In genomic region chr16:15119799-15120198, GRCm38 (mm10) we compare ENCODE assay signal across 11 mouse cellular contexts.
DNase-seq lines count a peak whose midpoint lies in the region; ATAC-seq lines count a peak whose summit lies in the region.
"Had no signal": no experiment of that assay in that cellular context is flagged by ENCODE, and none has a peak within 500 bp of the region (broad histone marks: within the 10 kb centered on the region; RNA-seq: fewer than 3 reads in every experiment).

No protein-coding gene starts in this region.

- DNase-seq in heart, adult 11 months, result peak; percentile 62
- DNase-seq in 3T3-L1 (ENCODE audit: low read depth, low spot score), result peak; percentile 78
- peak; percentile 42 for DNase-seq in adrenal gland, adult 2 months
- DNase-seq in spleen, postnatal 4 days (ENCODE audit: low spot score in 2 of 2), result no peak
- no peak for DNase-seq in spleen, postnatal 14 days (ENCODE audit: low spot score in 2 of 2)
- DNase-seq in gastrocnemius, adult 8-10 months (ENCODE audit: low spot score in 2 of 2), result no peak

- no peak overlapping the region for H3K4me2 ChIP-seq in heart, embryonic 11.5 days
- no peak overlapping the region for H3K4me2 ChIP-seq in kidney, embryonic 15.5 days
- H3K4me2 ChIP-seq: embryonic facial prominence, embryonic 13.5 days; hindbrain, embryonic 15.5 days had no signal

- H3K36me3 ChIP-seq in heart, embryonic 11.5 days (ENCODE audit: control insufficient read depth, insufficient read depth, low read length), result no peaks in the 10 kb centered on the region
- H3K36me3 ChIP-seq in kidney, embryonic 15.5 days, result no peaks in the 10 kb centered on the region
- H3K36me3 ChIP-seq: embryonic facial prominence, embryonic 13.5 days; hindbrain, embryonic 15.5 days had no signal

- H3K4me1 ChIP-seq in heart, embryonic 11.5 days (ENCODE audit: control insufficient read depth, insufficient read depth, low read length), result peaks cover under 1% of the 10 kb centered on the region; the same call in 1 of the 2 replicates
- H3K4me1 ChIP-seq in kidney, embryonic 15.5 days, result peaks cover 12% of the 10 kb centered on the region
- H3K4me1 ChIP-seq: hindbrain, embryonic 15.5 days had no signal

- H3K27ac ChIP-seq in heart, embryonic 11.5 days (ENCODE audit: low read depth, low read length), result no peak overlapping the region
- no peak overlapping the region for H3K27ac ChIP-seq in kidney, embryonic 15.5 days
- H3K27ac ChIP-seq: embryonic facial prominence, embryonic 13.5 days; hindbrain, embryonic 15.5 days; macrophage had no signal

- ATAC-seq in heart, embryonic 11.5 days (replicated peaks; ENCODE audit: insufficient number of reproducible peaks, low FRiP score, low TSS enrichment), result no peak
- ATAC-seq in kidney, embryonic 15.5 days (replicated peaks; ENCODE audit: low FRiP score), result peak; percentile 58; the same call in 1 of the 2 replicates

- no peak overlapping the region for H3K9ac ChIP-seq in heart, embryonic 11.5 days (ENCODE audit: low read depth, low read length)
- H3K9ac ChIP-seq in kidney, embryonic 15.5 days, result no peak overlapping the region
- H3K9ac ChIP-seq: embryonic facial prominence, embryonic 13.5 days; hindbrain, embryonic 15.5 days had no signal

- no peaks in the 10 kb centered on the region for H3K9me3 ChIP-seq in heart, embryonic 11.5 days (replicated peaks; ENCODE audit: control insufficient read depth, low read length)
- H3K9me3 ChIP-seq in kidney, embryonic 15.5 days (replicated peaks), result no peaks in the 10 kb centered on the region
- H3K9me3 ChIP-seq: embryonic facial prominence, embryonic 13.5 days; hindbrain, embryonic 15.5 days had no signal

- no peak overlapping the region for H3K4me3 ChIP-seq in heart, embryonic 11.5 days (ENCODE audit: low read depth, low read length)
- no peak overlapping the region for H3K4me3 ChIP-seq in kidney, embryonic 15.5 days (replicated peaks)
- H3K4me3 ChIP-seq: embryonic facial prominence, embryonic 13.5 days; hindbrain, embryonic 15.5 days had no signal

- no peaks in the 10 kb centered on the region for H3K27me3 ChIP-seq in heart, embryonic 11.5 days (ENCODE audit: control insufficient read depth, insufficient read depth, low read length)
- no peaks in the 10 kb centered on the region for H3K27me3 ChIP-seq in kidney, embryonic 15.5 days
- H3K27me3 ChIP-seq: embryonic facial prominence, embryonic 13.5 days; hindbrain, embryonic 15.5 days had no signal

- 71% methylated on average over 1 of the region's 1 CpGs for WGBS in heart, embryonic 11.5 days (ENCODE audit: insufficient replicate concordance)
- 80% methylated on average over 1 of the region's 1 CpGs for WGBS in kidney, embryonic 15.5 days

Comparison
In these comparisons a context has a peak if more than half of its experiments do, and no peak if none do; other contexts are left out.
1. DNase-seq: peak in heart, adult 11 months (single experiment), 3T3-L1 (single experiment) and adrenal gland, adult 2 months (single experiment); none in spleen, postnatal 4 days (0 of 2), spleen, postnatal 14 days (0 of 2) and gastrocnemius, adult 8-10 months (0 of 2).